17 mouse cellular contexts compared by ENCODE assay signal in the genomic region with DNA sequence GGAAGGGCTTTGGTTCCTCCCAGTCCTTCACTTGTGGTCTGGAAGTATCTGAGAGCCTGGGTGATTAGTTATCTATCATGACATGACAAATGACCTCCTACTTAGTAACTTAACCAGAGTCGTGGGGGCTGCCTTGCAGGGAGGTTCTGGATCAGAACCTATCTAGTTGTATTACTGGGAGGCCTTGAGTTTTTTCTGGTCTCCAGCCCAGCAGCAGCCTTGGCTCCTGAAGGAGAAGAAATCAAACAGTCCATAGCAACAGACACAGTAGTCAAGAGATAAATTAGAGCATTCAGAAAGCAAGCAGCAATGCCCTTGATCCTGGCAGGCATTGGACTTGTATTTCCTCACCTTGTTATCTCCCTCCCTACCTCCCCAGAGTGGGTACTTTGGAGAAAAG.
"Had no signal": no experiment of that assay in that cellular context is flagged by ENCODE, and none has a peak within 500 bp of the region (broad histone marks: within the 10 kb centered on the region; RNA-seq: fewer than 3 reads in every experiment).

No protein-coding gene starts in this region.

- ATAC-seq: liver, embryonic 12.5 days; midbrain, embryonic 13.5 days; midbrain, embryonic 16.5 days had no signal

- DNase-seq: kidney, adult 18-20 months; kidney, adult 9 months; kidney, postnatal 14 days; layer of hippocampus, adult 9-11 months; liver; lung, adult 18-20 months; lung, postnatal 10 days; lung, postnatal 36 days; right cerebral cortex, adult 18-20 months; right cerebral cortex, postnatal 14 days; right cerebral cortex, postnatal 4 days; thymus, adult 2 months; thymus, postnatal 14 days; thymus, postnatal 4 days had no signal
